In genomic region chr2:102918301-102918700, GRCm38 (mm10) we compare ENCODE assay signal across 30 mouse cellular contexts.
"Had no signal": no experiment of that assay in that cellular context is flagged by ENCODE, and none has a peak within 500 bp of the region (broad histone marks: within the 10 kb centered on the region; RNA-seq: fewer than 3 reads in every experiment).

No protein-coding gene starts in this region.

- H3K9ac ChIP-seq: limb, embryonic 12.5 days; limb, embryonic 13.5 days; limb, embryonic 15.5 days; liver, embryonic 12.5 days; liver, embryonic 13.5 days; liver, embryonic 14.5 days; liver, embryonic 15.5 days; liver, postnatal 0 days; lung, embryonic 14.5 days; lung, embryonic 15.5 days; midbrain, embryonic 12.5 days; midbrain, embryonic 15.5 days had no signal

- H3K27me3 ChIP-seq: limb, embryonic 12.5 days; limb, embryonic 13.5 days; limb, embryonic 15.5 days; liver, embryonic 12.5 days; liver, embryonic 13.5 days; lung, embryonic 15.5 days; midbrain, embryonic 12.5 days; midbrain, embryonic 15.5 days had no signal

- H3K4me1 ChIP-seq: limb, embryonic 10.5 days; limb, embryonic 12.5 days; limb, embryonic 13.5 days; midbrain, embryonic 12.5 days; midbrain, embryonic 15.5 days had no signal

- DNase-seq: left cerebral cortex, postnatal 4 days; liver; liver, embryonic 13.5 days; liver, postnatal 0 days; lung, adult 18-20 months; lung, adult 2 months; lung, embryonic 14.5 days; lung, postnatal 10 days; lung, postnatal 14 days; lung, postnatal 36 days; lung, postnatal 4 days; midbrain, embryonic 14.5 days had no signal

- ATAC-seq: liver, embryonic 12.5 days; liver, postnatal 0 days; lung, postnatal 0 days; midbrain, embryonic 15.5 days; midbrain, embryonic 16.5 days had no signal

- H3K4me3 ChIP-seq: left cerebral cortex, adult 2 months; limb, embryonic 10.5 days; limb, embryonic 12.5 days; limb, embryonic 13.5 days; limb, embryonic 15.5 days; liver, embryonic 12.5 days; liver, embryonic 13.5 days; liver, embryonic 15.5 days; lung, embryonic 15.5 days; megakaryocyte, embryonic 14.5 days; midbrain, embryonic 10.5 days; midbrain, embryonic 12.5 days; midbrain, embryonic 15.5 days; myocyte had no signal

- H3K27ac ChIP-seq: left cerebral cortex, adult 2 months; limb, embryonic 10.5 days; limb, embryonic 12.5 days; limb, embryonic 13.5 days; limb, embryonic 15.5 days; liver, embryonic 12.5 days; liver, embryonic 13.5 days; liver, embryonic 14.5 days; liver, embryonic 15.5 days; lung, embryonic 15.5 days; macrophage; midbrain, embryonic 10.5 days; midbrain, embryonic 12.5 days; midbrain, embryonic 15.5 days had no signal

- H3K4me2 ChIP-seq: limb, embryonic 12.5 days; limb, embryonic 13.5 days; limb, embryonic 15.5 days; liver, embryonic 11.5 days; liver, embryonic 12.5 days; liver, embryonic 13.5 days; liver, embryonic 15.5 days; lung, embryonic 14.5 days; lung, embryonic 15.5 days; midbrain, embryonic 12.5 days; midbrain, embryonic 15.5 days had no signal

- H3K36me3 ChIP-seq: limb, embryonic 10.5 days; limb, embryonic 12.5 days; limb, embryonic 13.5 days; limb, embryonic 15.5 days; liver, embryonic 12.5 days; liver, embryonic 13.5 days; liver, embryonic 15.5 days; lung, embryonic 15.5 days; midbrain, embryonic 10.5 days; midbrain, embryonic 12.5 days; midbrain, embryonic 15.5 days had no signal

- H3K9me3 ChIP-seq: limb, embryonic 10.5 days; limb, embryonic 12.5 days; limb, embryonic 13.5 days; limb, embryonic 15.5 days; liver, embryonic 12.5 days; liver, embryonic 13.5 days; liver, embryonic 15.5 days; lung, embryonic 15.5 days; megakaryocyte, embryonic 14.5 days; midbrain, embryonic 10.5 days; midbrain, embryonic 12.5 days; midbrain, embryonic 15.5 days had no signal
